Mouse (Mus musculus) left cerebral cortex, adult 18-20 months (tissue): Measurements from ENCODE around the gene Spice1. TPM values are rescaled to one million over a fixed set of nuclear protein-coding genes. Genes with fewer than 3 reads are reported as not detected.

Experiments used
- total RNA-seq, 2 experiments: library from RNA; stranded (reverse); gene quantifications; 2 replicates each; pipeline ENCODE4 v1.2.3; 2021

Spice1 gene
- total RNA-seq, 2 experiments from 2014 or later: 18.6 to 22.0 TPM

Other genes with a start within 250 kb of the Spice1 start
- gene Atp6v1a, start 207.4 kb upstream of the Spice1 start, total RNA-seq: 100 to 1,000 TPM; 509 to 523 TPM
- gene Naa50, start 207.3 kb upstream of the Spice1 start, total RNA-seq: 10 to 100 TPM; 64.0 to 69.9 TPM
- 10 to 100 TPM; 35.8 to 35.9 TPM for gene Usf3, start 173.9 kb upstream of the Spice1 start, total RNA-seq
- 10 to 100 TPM; 41.6 to 41.8 TPM for gene Sidt1, start 13.9 kb upstream of the Spice1 start, total RNA-seq
- 1 to 10 TPM; 3.8 to 4.0 TPM for gene Cfap44, start 47.7 kb downstream of the Spice1 start, total RNA-seq
- 10 to 100 TPM; 19.5 to 23.5 TPM for gene Boc, start 211.8 kb downstream of the Spice1 start, total RNA-seq